ENCODE assay signal across 26 mouse cellular contexts in the genomic region with DNA sequence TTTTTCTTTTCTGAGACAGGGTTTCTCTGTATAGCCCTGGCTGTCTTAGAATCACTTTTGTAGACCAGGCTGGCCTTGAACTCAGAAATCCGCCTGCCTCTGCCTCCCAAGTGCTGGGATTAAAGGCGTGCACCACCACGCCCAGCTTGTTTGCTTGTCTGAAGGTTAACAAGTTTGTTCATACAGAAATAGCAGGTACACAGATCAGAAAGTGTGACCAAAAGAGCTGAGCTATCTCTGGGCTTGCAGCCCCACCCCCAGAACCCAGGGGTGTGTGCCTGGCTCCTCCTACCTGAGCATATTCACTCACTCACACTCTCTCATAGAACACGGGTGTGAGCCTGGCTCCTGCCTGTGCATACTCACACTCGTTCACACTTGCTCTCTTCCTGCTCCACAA. TPM values are rescaled to one million over a fixed set of nuclear protein-coding genes. Genes with fewer than 3 reads are reported as not detected.
DNase-seq lines count a peak whose midpoint lies in the region; ATAC-seq and TF ChIP-seq lines count a peak whose summit lies in the region.
"Had no signal": no experiment of that assay in that cellular context is flagged by ENCODE, and none has a peak within 500 bp of the region (broad histone marks: within the 10 kb centered on the region; RNA-seq: fewer than 3 reads in every experiment).

No protein-coding gene starts in this region.

- peaks cover 2 to 44% of the 10 kb centered on the region in 2 experiments; a peak in 2 of 4 replicates for H3K4me1 ChIP-seq in ES-E14 (ENCODE audit: control insufficient read depth in 2 of 2, insufficient read depth in 2 of 2, low read length in 2 of 2, poor library complexity in 1 of 2)

- no peak for ATAC-seq in megakaryocyte, adult 5-6 weeks (ENCODE audit: poor library complexity, severe bottlenecking)
- ATAC-seq: activated CD4-positive, CD25-positive, alpha-beta regulatory T cell, adult 4 months; CD4-positive, CD25-positive, alpha-beta regulatory T cell, adult 4 months; Patski had no signal

- no peak overlapping the region for H3K9ac ChIP-seq in ES-E14 (ENCODE audit: insufficient read depth, low read depth, low read length, poor library complexity, severe bottlenecking)

- in situ Hi-C loops in ES-E14 (cut with MboI; ENCODE audit: low sequenced_read_pairs in 2 of 2, unreplicated experiment in 2 of 2), result no loop called here

- no peaks in the 10 kb centered on the region for H3K36me3 ChIP-seq in ES-E14 (ENCODE audit: control insufficient read depth, insufficient read depth, low read length, poor library complexity, severe bottlenecking)

- H3K9me3 ChIP-seq in ES-E14 (ENCODE audit: control insufficient read depth, insufficient read depth, low read depth, low read length), result no peaks in the 10 kb centered on the region
- H3K9me3 ChIP-seq: G1E had no signal

- DNase-seq in ES-CJ7 (ENCODE audit: low read depth, low spot score) (peak; percentile 54), ES-E14 (ENCODE audit: low read depth, low spot score) (no peak), R1 (ENCODE audit: low read depth, low spot score) (peak; percentile 75), ZHBTc4 (ENCODE audit: low read depth, low spot score) (peak; percentile 67)
- DNase-seq in urinary bladder, adult 2 months (ENCODE audit: low spot score), result no peak
- DNase-seq in adrenal gland, adult 18-20 months (ENCODE audit: low spot score in 2 of 2), result no peak
- DNase-seq in lung, postnatal 10 days, result no peak
- DNase-seq: adrenal gland, adult 2 months; adrenal gland, adult 8-10 months; adrenal gland, postnatal 10 days; adrenal gland, postnatal 14 days; adrenal gland, postnatal 25 days; adrenal gland, postnatal 36 days; B cell, adult 2 months; cerebellum, adult 11 months; cerebellum, adult 11-12 months; cerebellum, adult 18-20 months; cerebellum, adult 2 months; cerebellum, adult 8-10 months; cerebellum, adult 9-10 months; cerebellum, adult 9-11 months had no signal

- no peak overlapping the region for H3K4me3 ChIP-seq in ES-E14 (ENCODE audit: insufficient read depth in 1 of 2, low read depth in 1 of 2, low read length in 2 of 2, poor library complexity in 1 of 2, severe bottlenecking in 1 of 2)

- H3K27ac ChIP-seq in ES-E14 (ENCODE audit: insufficient read depth, low read depth, low read length, poor library complexity, severe bottlenecking), result peak overlapping the region; percentile 35; the same call in 1 of the 2 replicates

TF ChIP-seq in ES-E14, 5 proteins besides CTCF, POLR2A, EP300 and RAD21:
- TF ChIP-seq HCFC1 (IDR thresholded peaks at IDR 0.05; ENCODE audit: borderline replicate concordance, insufficient read depth, low read length), result no peak
- no peak for TF ChIP-seq ZNF384 (IDR thresholded peaks at IDR 0.05; ENCODE audit: low read depth, low read length)
- no peak for TF ChIP-seq ZC3H11A (IDR thresholded peaks at IDR 0.05; ENCODE audit: borderline replicate concordance, low read depth, low read length)
- no peak for TF ChIP-seq MAFK (IDR thresholded peaks at IDR 0.05; ENCODE audit: insufficient read depth, low read depth, low read length)
- TF ChIP-seq CHD2 (IDR thresholded peaks at IDR 0.05; ENCODE audit: low read depth, low read length), result no peak

RNA-seq across cellular contexts. Expression of a gene that starts 34.8 kb away (rescaled TPM):
- 6.7 and 10.7 TPM in 2 replicates for total RNA-seq in ES-E14 (2012; rRNA removed)
- 23.8 and 30.0 TPM in 2 replicates for polyA plus RNA-seq in urinary bladder, adult 2 months (2012; rRNA removed)
- total RNA-seq in megakaryocyte, adult 5-6 weeks (2015), result 19.5 and 19.6 TPM in 2 replicates
- total RNA-seq in megakaryocyte, adult 5-6 weeks (2017), result 4.4 and 8.2 TPM in 2 replicates
- 10 to 100 TPM; 70.6 to 70.7 TPM for total RNA-seq in adrenal gland, adult 18-20 months (2021)

RNA-seq across cellular contexts. Expression of a gene that starts 46.1 kb away (rescaled TPM):
- 25.9 and 39.8 TPM in 2 replicates for total RNA-seq in ES-E14 (2012; rRNA removed)
- polyA plus RNA-seq in urinary bladder, adult 2 months (2012; rRNA removed), result 11.6 and 18.0 TPM in 2 replicates
- 11.5 and 11.9 TPM in 2 replicates for total RNA-seq in megakaryocyte, adult 5-6 weeks (2015)
- 7.5 and 14.3 TPM in 2 replicates for total RNA-seq in megakaryocyte, adult 5-6 weeks (2017)
- 10 to 100 TPM; 18.2 to 23.7 TPM for total RNA-seq in adrenal gland, adult 18-20 months (2021)

RNA-seq across cellular contexts. Expression of a gene that starts 59.7 kb away (rescaled TPM):
- 17.6 and 20.8 TPM in 2 replicates for total RNA-seq in ES-E14 (2012; rRNA removed)
- polyA plus RNA-seq in urinary bladder, adult 2 months (2012; rRNA removed), result 20.4 and 22.5 TPM in 2 replicates
- total RNA-seq in megakaryocyte, adult 5-6 weeks (2015), result 35.4 and 40.7 TPM in 2 replicates
- 91.5 and 92.6 TPM in 2 replicates for total RNA-seq in megakaryocyte, adult 5-6 weeks (2017)
- total RNA-seq in adrenal gland, adult 18-20 months (2021), result 1 to 10 TPM; 1.2 to 1.3 TPM

Comparison
In these comparisons a context has a peak if more than half of its experiments do, and no peak if none do; other contexts are left out.
1. DNase-seq: peak in ES-CJ7 (single experiment), R1 (single experiment) and ZHBTc4 (single experiment); none in ES-E14 (single experiment), urinary bladder, adult 2 months (single experiment), adrenal gland, adult 18-20 months (0 of 2) and lung, postnatal 10 days (single experiment).